Mouse (Mus musculus) forebrain, embryonic 12.5 days (tissue): Measurements from ENCODE around the gene Swsap1. TPM values are rescaled to one million over a fixed set of nuclear protein-coding genes. Genes with fewer than 3 reads are reported as not detected.

Experiments used
- ATAC-seq: fragments of 200-750 bp; cut with Nextera tagmentation; 2 replicates; pipeline ENCODE4 v1.8.0; 2017; ENCODE audit warnings: moderate TSS enrichment; ENCODE audit not compliant: low FRiP score
- H3K27ac ChIP-seq: fragments of 300-500 bp; sonication (generic); 2 replicates; pipeline ENCODE4 v1.5.1; 2016; ENCODE audit warnings: mild to moderate bottlenecking
- H3K27me3 ChIP-seq: fragments of 300-500 bp; sonication (generic); 2 replicates; pipeline ENCODE4 v1.6.1; 2016; ENCODE audit warnings: mild to moderate bottlenecking
- H3K36me3 ChIP-seq: fragments of 300-500 bp; sonication (generic); replicated peaks from 2 replicates; pipeline ENCODE4 v1.6.1; 2016; ENCODE audit warnings: mild to moderate bottlenecking
- H3K4me1 ChIP-seq: fragments of 300-500 bp; sonication (generic); 2 replicates; pipeline ENCODE4 v1.6.1; 2016
- H3K4me2 ChIP-seq: fragments of 300-500 bp; sonication (generic); 2 replicates; pipeline ENCODE4 v1.6.1; 2016; ENCODE audit warnings: mild to moderate bottlenecking, moderate library complexity
- H3K4me3 ChIP-seq: fragments of 300-500 bp; sonication (generic); replicated peaks from 2 replicates; pipeline ENCODE4 v1.5.1; 2016; ENCODE audit warnings: mild to moderate bottlenecking
- H3K9ac ChIP-seq: fragments of 300-500 bp; sonication (generic); 2 replicates; pipeline ENCODE4 v1.6.1; 2016; ENCODE audit warnings: mild to moderate bottlenecking
- H3K9me3 ChIP-seq: fragments of 300-500 bp; sonication (generic); 2 replicates; pipeline ENCODE4 v1.6.1; 2016
- WGBS: fragments of 180-500 bp; shearing (Covaris S2); methylation state at CpG from one replicate; pipeline ENCODE4 v1.1.7; 2016; 5-methylcytosine and 5-hydroxymethylcytosine counted together
- polyA plus RNA-seq: library from polyadenylated mRNA; unstranded; fragments of >200 nt; fragmentation: Nextera tagmentation; extraction: Ambion mirVana; gene quantifications from 2 replicates; pipeline ENCODE4 v1.2.1, GENCODE M21; 2016

Gene Swsap1
- polyA plus RNA-seq, 1 experiment from 2014 or later: 7.4 TPM

DNA sequence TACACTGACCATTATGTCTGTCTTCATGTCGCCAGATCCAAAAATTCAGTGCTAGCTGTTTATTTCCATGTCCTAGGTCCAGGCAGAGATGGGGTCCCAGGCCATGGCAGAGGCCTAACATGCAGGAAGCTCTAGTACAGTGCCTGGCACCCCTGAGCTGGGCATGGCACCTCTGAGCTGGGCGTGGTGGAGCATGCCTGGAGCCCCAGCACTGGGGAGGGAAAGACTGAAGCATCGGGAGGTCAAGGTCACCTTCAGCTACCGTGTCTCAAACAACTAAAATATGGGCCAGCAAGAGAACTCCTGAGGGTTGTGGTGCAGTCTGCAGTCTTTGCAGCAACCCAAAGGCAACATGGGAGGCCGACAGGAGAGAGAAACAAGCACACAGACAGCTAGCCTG is 2.8 kb downstream of the Swsap1 start:
- no peaks in the 10 kb centered on the region for H3K9me3 ChIP-seq
- H3K36me3 ChIP-seq: 0 out of 2 replicates have a peak, but pooled peaks cover 4% of the 10 kb centered on the region
- H3K4me2 ChIP-seq: no peak overlapping the region
- no peak for ATAC-seq
- H3K27me3 ChIP-seq: peaks cover 45% of the 10 kb centered on the region
- no peak overlapping the region for H3K27ac ChIP-seq
- no peak overlapping the region for H3K9ac ChIP-seq
- 83% methylated on average over 5 of the region's 5 CpGs for WGBS
- H3K4me3 ChIP-seq: no peak overlapping the region
- H3K4me1 ChIP-seq: peaks cover 42% of the 10 kb centered on the region

DNA sequence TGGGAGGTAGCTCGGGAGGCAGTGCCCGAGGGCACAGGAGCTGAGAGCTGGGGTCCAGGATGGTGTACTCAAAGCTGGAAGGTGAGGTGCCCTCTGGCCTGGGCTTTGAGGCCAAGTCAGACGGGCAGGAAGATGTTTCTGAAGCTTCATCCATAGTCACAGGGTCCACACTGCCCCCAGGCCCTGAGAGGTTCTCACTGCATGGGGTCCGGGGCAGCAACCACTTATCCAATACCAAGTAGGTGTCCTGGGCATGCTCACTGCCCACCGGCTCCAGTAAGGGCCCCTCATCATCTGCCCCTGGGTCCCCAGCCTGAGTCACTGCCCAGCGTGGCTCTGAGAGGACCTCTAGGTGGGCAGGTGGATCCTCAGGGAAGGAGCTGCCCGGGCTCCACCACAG is 3.7 kb downstream of the Swsap1 start:
- WGBS: 85% methylated on average over 7 of the region's 7 CpGs

DNA sequence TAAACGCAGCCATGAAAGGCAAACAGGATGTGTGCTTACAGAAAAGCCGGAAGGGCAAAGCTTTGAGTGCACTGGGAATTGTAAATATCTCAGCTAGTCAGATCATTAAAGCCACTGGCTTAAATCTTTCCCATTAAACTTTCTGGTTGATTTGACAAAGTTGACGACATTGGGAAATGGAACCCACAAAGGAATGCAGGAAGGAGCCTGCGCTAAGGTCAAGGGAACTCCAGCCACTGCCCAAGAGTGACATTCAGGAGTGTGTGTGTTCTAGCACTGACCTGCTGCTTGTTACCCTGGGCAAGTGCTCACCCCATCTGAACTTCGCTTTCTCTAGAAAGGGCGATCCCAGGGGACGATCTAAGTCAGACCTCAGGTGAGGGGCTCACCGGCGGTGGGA is 4.6 kb downstream of the Swsap1 start:
- Histone ChIP-seq H3K4me3 (no peak overlapping the region), H3K9ac (no peak overlapping the region), H3K9me3 (no peaks in the 10 kb centered on the region), H3K36me3 (0 out of 2 replicates have a peak, but pooled peaks cover 4% of the 10 kb centered on the region), H3K4me1 (peaks cover 35% of the 10 kb centered on the region), H3K27me3 (peaks cover 55% of the 10 kb centered on the region), H3K27ac (no peak overlapping the region), H3K4me2 (no peak overlapping the region)
- no peak for ATAC-seq
- 46% methylated on average over 9 of the region's 9 CpGs for WGBS

More for the DNA sequence above, 3.7 kb downstream of the Swsap1 start:
- Histone ChIP-seq H3K4me1 (peaks cover 40% of the 10 kb centered on the region), H3K27ac (no peak overlapping the region), H3K4me3 (no peak overlapping the region), H3K27me3 (peaks cover 54% of the 10 kb centered on the region), H3K9ac (no peak overlapping the region), H3K9me3 (no peaks in the 10 kb centered on the region), H3K4me2 (no peak overlapping the region), H3K36me3 (0 out of 2 replicates have a peak, but pooled peaks cover 4% of the 10 kb centered on the region)
- ATAC-seq: no peak

DNA sequence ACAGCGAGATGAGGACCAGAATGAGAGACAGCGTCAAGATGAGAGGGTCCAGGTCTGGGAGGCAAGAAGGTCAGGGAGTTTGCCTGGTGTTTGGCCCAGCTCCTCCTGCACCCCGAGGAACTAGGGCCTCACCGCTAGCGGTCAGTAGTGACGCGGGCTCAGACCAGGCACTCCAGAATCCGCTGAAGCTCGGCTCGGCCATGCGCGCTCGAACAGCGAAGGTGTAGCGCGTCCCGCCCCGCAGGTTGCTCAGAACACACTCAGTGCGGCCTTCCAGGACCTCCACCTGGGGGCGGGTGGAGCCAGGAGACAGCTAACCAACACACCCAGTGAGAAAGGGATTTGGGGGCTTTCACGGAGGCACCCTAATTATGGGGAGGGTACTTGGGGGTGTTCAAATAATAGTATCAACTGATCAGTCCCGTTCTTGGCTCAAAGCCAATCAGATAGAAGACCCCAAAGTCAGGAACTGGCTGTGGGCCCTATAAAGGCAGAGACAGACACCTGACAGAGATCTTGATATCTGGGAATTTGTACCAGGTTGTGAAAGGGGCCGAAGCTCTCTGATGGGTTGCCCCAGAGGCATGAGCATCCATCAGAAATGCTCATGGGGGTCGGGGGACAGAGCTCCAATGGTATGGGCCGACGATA is 5.1 kb downstream of the Swsap1 start:
- Histone ChIP-seq H3K27me3 (peaks cover 55% of the 10 kb centered on the region), H3K4me2 (peak overlapping the region; percentile 30; the same call in 1 of the 2 replicates)
- WGBS: 8% methylated on average over 26 of the region's 26 CpGs

DNA sequence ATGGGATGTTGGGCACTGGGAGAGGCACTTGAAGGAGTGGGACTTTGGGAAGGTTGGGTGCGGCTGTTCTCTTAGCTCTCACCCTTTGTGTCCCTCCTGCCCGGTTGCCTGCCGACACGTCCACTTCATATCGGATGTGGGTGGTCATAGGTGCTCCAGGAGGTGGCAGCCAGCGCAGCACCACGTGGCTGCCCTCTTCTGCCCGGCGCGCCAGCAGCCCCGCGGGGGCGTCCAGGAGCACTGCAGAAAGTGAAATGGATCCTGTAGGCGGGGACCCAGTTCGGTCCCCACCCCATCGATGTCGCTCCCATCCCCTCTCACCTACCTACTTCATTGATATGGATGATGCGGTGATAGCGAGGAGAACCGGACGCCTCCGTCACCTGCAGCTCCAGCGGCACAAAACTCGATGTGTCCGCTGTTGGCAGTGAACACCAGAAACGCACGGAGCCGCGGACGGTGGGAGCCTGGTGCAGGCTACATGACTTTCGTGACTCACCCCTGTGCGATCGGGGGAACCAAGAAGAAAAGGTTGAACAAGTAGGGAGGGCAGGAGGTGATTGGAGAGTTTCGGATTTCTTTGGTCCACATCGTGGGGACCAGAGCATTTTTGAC is 5.9 kb downstream of the Swsap1 start:
- no peak overlapping the region for H3K27ac ChIP-seq
- H3K4me2 ChIP-seq: peak overlapping the region; percentile 72
- H3K27me3 ChIP-seq: peaks cover 55% of the 10 kb centered on the region
- no peak overlapping the region for H3K9ac ChIP-seq
- 2% methylated on average over 35 of the region's 35 CpGs for WGBS
- no peaks in the 10 kb centered on the region for H3K9me3 ChIP-seq
- H3K4me1 ChIP-seq: peaks cover 32% of the 10 kb centered on the region
- 0 out of 2 replicates have a peak, but pooled peaks cover 4% of the 10 kb centered on the region for H3K36me3 ChIP-seq
- ATAC-seq: no peak
- peak overlapping the region; percentile 42 for H3K4me3 ChIP-seq

More for the DNA sequence above, 5.1 kb downstream of the Swsap1 start:
- no peak overlapping the region; the same call in 1 of the 2 replicates for H3K4me3 ChIP-seq
- H3K9ac ChIP-seq: no peak overlapping the region
- H3K4me1 ChIP-seq: peaks cover 35% of the 10 kb centered on the region
- H3K27ac ChIP-seq: no peak overlapping the region
- no peaks in the 10 kb centered on the region for H3K9me3 ChIP-seq
- 0 out of 2 replicates have a peak, but pooled peaks cover 4% of the 10 kb centered on the region for H3K36me3 ChIP-seq
- no peak for ATAC-seq

DNA sequence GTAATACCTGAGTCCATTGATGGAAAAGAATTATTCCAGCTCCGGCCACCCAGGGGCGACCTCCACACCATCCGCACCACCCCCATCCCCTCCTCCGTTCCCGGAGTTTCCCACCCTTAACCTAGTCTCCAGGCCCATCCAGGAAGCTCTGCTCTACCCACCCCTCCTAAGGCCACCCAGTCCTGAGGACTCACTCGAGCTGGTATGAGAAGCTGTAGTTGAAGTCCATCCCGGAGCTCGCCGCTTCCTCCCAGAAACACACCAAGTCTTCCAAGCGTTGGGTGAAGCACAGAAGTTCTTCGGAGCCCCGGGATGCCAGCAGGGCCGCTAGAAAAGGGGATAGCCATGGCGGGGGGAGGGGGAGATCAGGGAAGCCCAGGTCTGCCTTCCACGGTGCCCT is 6.5 kb downstream of the Swsap1 start:
- peak overlapping the region; percentile 72 for H3K4me2 ChIP-seq
- H3K27me3 ChIP-seq: peaks cover 55% of the 10 kb centered on the region
- 0 out of 2 replicates have a peak, but pooled peaks cover 4% of the 10 kb centered on the region for H3K36me3 ChIP-seq
- H3K9me3 ChIP-seq: no peaks in the 10 kb centered on the region
- no peak overlapping the region for H3K27ac ChIP-seq
- peak overlapping the region; percentile 42 for H3K4me3 ChIP-seq
- peak; percentile 47 for ATAC-seq
- peak overlapping the region; percentile 45 for H3K9ac ChIP-seq
- peaks cover 28% of the 10 kb centered on the region for H3K4me1 ChIP-seq
- under 1% methylated on average over 15 of the region's 15 CpGs for WGBS

DNA sequence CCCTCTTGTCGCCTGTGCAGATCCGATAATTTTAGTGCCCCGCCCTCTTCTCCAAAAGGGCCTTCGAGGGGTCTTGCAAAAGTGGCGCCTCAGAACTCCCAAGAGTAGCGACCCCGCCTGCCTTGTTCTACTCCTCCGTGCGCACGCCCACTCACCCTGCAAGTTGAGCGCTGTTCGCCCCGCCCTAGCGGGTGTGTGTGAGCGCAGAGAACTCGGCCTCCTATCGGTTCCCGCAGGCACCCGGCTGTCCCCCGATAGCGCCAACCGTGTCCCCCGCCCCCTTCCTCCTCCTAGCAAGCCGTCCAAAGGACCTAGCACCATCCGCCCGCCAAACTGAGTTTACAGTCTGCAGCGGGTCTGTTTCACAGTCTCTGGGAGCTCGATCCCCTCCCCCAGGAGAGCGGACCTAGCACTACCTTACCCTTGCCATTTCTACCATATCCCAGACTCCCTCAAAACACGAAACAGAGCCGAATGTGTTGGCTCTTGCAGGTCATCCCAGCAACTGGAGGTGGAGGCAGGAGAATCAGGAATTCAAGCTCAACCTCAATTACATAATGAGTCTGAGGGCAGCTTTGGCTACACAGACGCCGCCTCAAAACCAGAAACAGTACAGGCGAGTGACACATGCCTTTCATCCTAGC is 7.0 kb downstream of the Swsap1 start:
- Histone ChIP-seq H3K4me3 (peak overlapping the region; percentile 42), H3K36me3 (0 out of 2 replicates have a peak, but pooled peaks cover under 1% of the 10 kb centered on the region), H3K9me3 (no peaks in the 10 kb centered on the region), H3K4me2 (peak overlapping the region; percentile 72), H3K27ac (no peak overlapping the region), H3K9ac (peak overlapping the region; percentile 45), H3K27me3 (peaks cover 55% of the 10 kb centered on the region), H3K4me1 (peaks cover 28% of the 10 kb centered on the region)
- ATAC-seq: peak; percentile 83
- WGBS: 3% methylated on average over 34 of the region's 34 CpGs

DNA sequence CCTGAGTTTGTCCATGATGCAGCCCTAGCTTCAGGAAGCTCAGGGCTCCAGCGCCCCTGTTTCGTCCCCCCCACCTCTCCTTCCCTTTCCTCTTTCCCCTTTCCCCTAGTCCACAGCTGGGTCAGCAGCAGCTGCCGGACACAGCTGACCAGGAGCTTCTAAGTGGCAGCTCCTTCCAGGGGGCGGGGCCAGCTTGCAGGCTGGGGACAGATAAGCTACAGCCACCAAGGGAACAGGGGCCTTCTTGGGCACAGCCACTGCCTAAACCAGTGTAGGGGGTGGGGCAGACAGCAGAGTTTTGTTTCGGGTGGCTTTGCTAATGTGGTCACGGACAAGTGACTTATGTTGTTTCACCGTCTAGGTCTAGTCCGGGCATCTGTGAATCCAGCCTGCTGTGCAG is 7.9 kb downstream of the Swsap1 start, which contains the start of gene Epor:
TSS of gene Epor (minus strand) at position 90 of the 400 bp plus-strand sequence.
- no peak for ATAC-seq

DNA sequence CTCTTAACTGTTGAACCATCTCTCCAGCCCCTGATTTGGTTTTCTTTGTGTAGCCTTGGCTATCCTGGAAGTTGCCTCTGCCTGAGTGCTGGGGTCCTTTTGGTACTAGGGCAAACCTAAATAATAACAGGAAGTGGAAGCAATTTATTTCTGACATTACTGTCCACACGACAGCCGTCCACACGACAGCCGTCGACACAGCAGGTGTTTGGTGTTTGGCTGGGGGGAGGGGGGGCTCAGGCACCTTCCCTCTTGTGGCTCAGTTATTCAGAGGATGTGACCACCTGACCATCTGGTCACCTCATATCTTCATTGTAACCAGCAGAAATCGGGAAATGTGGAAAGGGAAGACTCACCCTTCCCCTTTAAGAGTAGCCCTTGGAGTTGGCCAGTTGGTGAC is 13.3 kb downstream of the Swsap1 start:
- no peak for ATAC-seq
- WGBS: 80% methylated on average over 6 of the region's 6 CpGs
- no peak overlapping the region for H3K9ac ChIP-seq

More for the DNA sequence above, 7.9 kb downstream of the Swsap1 start, which contains the start of gene Epor:
- H3K4me1 ChIP-seq: peaks cover 28% of the 10 kb centered on the region
- H3K27me3 ChIP-seq: peaks cover 55% of the 10 kb centered on the region
- no peak within 1 kb of the TSS for H3K27ac ChIP-seq
- peak within 1 kb of the TSS; percentile 45 for H3K9ac ChIP-seq
- peak within 1 kb of the TSS; percentile 42 for H3K4me3 ChIP-seq
- H3K4me2 ChIP-seq: peak within 1 kb of the TSS; percentile 72
- WGBS: 32% methylated on average over 7 of the region's 8 CpGs
- H3K9me3 ChIP-seq: no peaks in the 10 kb centered on the region
- no peaks in the 10 kb centered on the region for H3K36me3 ChIP-seq

DNA sequence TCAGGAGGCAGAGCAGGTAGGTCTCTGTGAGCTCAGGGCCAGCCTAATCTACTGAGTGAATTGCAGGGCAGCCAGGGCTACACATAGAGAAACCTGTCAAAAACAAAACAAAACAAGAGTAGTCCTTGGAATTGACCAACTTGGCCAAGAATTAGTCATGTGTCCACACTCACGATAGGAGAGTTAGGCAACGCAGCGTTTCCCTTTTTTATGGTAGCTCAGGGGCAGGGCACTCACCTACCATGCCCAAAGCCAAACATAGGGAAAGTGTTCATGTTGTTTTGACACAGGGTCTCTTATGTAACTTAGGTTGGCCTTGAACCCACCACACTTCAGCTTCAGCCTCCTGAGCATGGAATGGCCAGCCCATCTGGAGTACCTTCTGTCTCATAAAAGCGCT is 13.7 kb downstream of the Swsap1 start:
- H3K4me2 ChIP-seq: no peak overlapping the region
- H3K4me1 ChIP-seq: no peaks in the 10 kb centered on the region
- no peak overlapping the region for H3K9ac ChIP-seq
- 89% methylated on average over 4 of the region's 4 CpGs for WGBS
- H3K9me3 ChIP-seq: no peaks in the 10 kb centered on the region
- H3K4me3 ChIP-seq: no peak overlapping the region
- ATAC-seq: no peak
- H3K36me3 ChIP-seq: no peaks in the 10 kb centered on the region
- H3K27me3 ChIP-seq: 0 out of 2 replicates have a peak, but pooled peaks cover under 1% of the 10 kb centered on the region
- no peak overlapping the region for H3K27ac ChIP-seq

More for the DNA sequence above, 13.3 kb downstream of the Swsap1 start:
- Histone ChIP-seq H3K4me2 (no peak overlapping the region), H3K4me1 (no peaks in the 10 kb centered on the region), H3K9me3 (no peaks in the 10 kb centered on the region), H3K4me3 (no peak overlapping the region), H3K36me3 (no peaks in the 10 kb centered on the region), H3K27ac (no peak overlapping the region), H3K27me3 (peaks cover 4% of the 10 kb centered on the region)

DNA sequence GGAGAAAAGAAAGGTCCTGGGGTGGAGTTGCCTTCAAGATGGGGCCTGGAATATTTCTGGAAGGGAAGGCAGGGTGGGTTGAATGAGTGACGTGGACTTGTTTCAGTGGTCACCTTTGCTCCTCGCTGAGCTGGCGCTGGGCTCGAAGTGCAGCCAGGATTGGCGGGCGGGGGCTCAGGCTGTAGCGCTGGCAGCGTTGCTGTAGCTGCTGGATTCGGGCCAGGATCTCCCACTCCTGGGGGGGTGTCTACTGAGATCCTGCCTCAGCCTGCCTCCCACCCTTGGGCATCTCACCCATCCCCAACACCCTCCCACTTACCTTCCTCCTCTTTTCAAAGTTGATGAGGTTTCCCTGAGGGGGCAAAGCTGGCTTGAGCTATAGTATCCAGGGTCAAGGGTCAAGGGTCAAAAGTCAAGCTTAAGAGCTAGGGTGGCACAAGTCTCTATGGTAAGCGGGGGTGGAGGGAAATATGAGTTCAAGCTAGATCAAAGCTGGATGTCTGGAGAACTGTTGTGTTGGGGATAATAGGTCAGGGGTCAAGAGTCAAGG is 21.1 kb downstream of the Swsap1 start:
- Histone ChIP-seq H3K4me1 (no peaks in the 10 kb centered on the region), H3K27ac (no peak overlapping the region), H3K36me3 (no peaks in the 10 kb centered on the region), H3K9ac (no peak overlapping the region), H3K27me3 (no peaks in the 10 kb centered on the region), H3K9me3 (no peaks in the 10 kb centered on the region), H3K4me2 (no peak overlapping the region), H3K4me3 (no peak overlapping the region)
- WGBS: 83% methylated on average over 10 of the region's 10 CpGs
- ATAC-seq: no peak

DNA sequence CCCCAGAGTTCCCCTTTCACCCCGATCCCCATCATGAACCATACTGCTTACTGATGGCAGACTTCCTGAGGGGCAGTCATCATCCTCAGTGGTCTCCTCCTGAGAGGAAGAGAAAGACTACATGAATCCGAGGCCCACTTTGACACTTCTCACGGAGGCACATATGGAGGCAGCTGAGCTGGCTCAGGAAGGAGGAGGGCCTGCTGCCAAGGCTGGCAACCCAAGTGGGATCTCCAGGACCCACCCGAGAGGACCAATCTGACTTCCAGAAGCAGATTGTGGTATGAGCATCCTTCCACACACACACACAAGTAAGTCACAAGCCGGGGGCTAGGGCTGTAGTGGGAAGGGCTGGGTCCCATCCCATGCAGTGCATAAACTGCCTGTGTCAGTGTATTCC is 21.8 kb downstream of the Swsap1 start:
- H3K27me3 ChIP-seq: no peaks in the 10 kb centered on the region
- H3K27ac ChIP-seq: no peak overlapping the region
- H3K9ac ChIP-seq: no peak overlapping the region
- no peaks in the 10 kb centered on the region for H3K9me3 ChIP-seq
- no peaks in the 10 kb centered on the region for H3K36me3 ChIP-seq
- WGBS: 91% methylated on average over 5 of the region's 5 CpGs
- H3K4me2 ChIP-seq: no peak overlapping the region
- H3K4me1 ChIP-seq: no peaks in the 10 kb centered on the region
- no peak overlapping the region for H3K4me3 ChIP-seq
- ATAC-seq: no peak
